Mouse (Mus musculus): ENCODE data around the gene Bcas1. TPM values are rescaled to one million over a fixed set of nuclear protein-coding genes. Genes with fewer than 3 reads are reported as not detected.
"Not testable (repeated sequence)": the region's sequence is repeated elsewhere in the genome, so short reads cannot be mapped to it uniquely, and the experiment has no call there.

Gene Bcas1
- polyA plus RNA-seq, 1 experiment from 2014 or later = 0.33 TPM

- Histone ChIP-seq H3K4me1 (replicated peaks; ENCODE audit: control insufficient read depth, insufficient read depth, low read length) (no peaks in the 10 kb centered on the region; the same call in 1 of the 2 replicates), H3K4me2 (ENCODE audit: low read depth, low read length, severe bottlenecking) (no peak overlapping the region), H3K9ac (ENCODE audit: low read length) (no peak overlapping the region), H3K36me3 (ENCODE audit: control insufficient read depth, insufficient read depth, low read length) (no peaks in the 10 kb centered on the region), H3K27me3 (ENCODE audit: control insufficient read depth, insufficient read depth, low read length) (no peaks in the 10 kb centered on the region; the same call in 1 of the 2 replicates), H3K4me3 (ENCODE audit: low read depth, low read length) (no peak overlapping the region), H3K9me3 (ENCODE audit: control insufficient read depth, low read length) (no peaks in the 10 kb centered on the region), H3K27ac (ENCODE audit: low read depth, low read length) (no peak overlapping the region)
- no peak for ATAC-seq (replicated peaks; ENCODE audit: low FRiP score)
- 50% methylated on average over 7 of the region's 7 CpGs for WGBS
- DNase-seq (ENCODE audit: low spot score) = no peak
These were observed 34.0 kb upstream of the Bcas1 start for GRCm38 (mm10) chr2:170461652-170462051.

DNA sequence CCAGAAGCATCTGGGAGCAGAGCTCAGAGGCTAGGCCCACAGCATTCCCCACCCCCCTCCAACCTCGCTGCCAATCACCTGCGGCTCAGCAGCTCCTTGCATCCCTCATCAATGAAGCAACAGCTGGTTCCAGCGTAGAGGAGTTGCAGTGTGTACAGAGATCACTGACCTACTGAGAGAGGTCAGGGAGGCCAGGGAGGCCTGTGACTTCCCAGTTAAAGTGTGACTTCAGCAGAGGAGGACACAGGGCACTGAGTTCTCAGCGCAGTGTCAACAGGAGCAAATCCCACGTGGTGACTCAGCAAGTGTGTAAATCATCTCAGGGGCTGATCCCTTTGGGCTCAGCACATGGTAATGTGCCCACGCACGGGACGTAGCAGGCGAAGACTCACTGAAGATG is 32.2 kb upstream of the Bcas1 start:
- Histone ChIP-seq H3K9me3 (ENCODE audit: control insufficient read depth, low read length) (no peaks in the 10 kb centered on the region), H3K4me3 (ENCODE audit: low read depth, low read length) (no peak overlapping the region), H3K4me1 (replicated peaks; ENCODE audit: control insufficient read depth, insufficient read depth, low read length) (no peaks in the 10 kb centered on the region; the same call in 1 of the 2 replicates), H3K4me2 (ENCODE audit: low read depth, low read length, severe bottlenecking) (no peak overlapping the region), H3K9ac (ENCODE audit: low read length) (no peak overlapping the region), H3K27me3 (ENCODE audit: control insufficient read depth, insufficient read depth, low read length) (no peaks in the 10 kb centered on the region; the same call in 1 of the 2 replicates), H3K27ac (ENCODE audit: low read depth, low read length) (no peak overlapping the region), H3K36me3 (ENCODE audit: control insufficient read depth, insufficient read depth, low read length) (no peaks in the 10 kb centered on the region)
- 42% methylated on average over 9 of the region's 9 CpGs for WGBS
- no peak for ATAC-seq (replicated peaks; ENCODE audit: low FRiP score)
- DNase-seq (ENCODE audit: low spot score) = no peak

- H3K27me3 ChIP-seq (ENCODE audit: control insufficient read depth, insufficient read depth, low read length) = no peaks in the 10 kb centered on the region; the same call in 1 of the 2 replicates
- H3K36me3 ChIP-seq (ENCODE audit: control insufficient read depth, insufficient read depth, low read length) = no peaks in the 10 kb centered on the region
- DNase-seq (ENCODE audit: low spot score) (no peak), ATAC-seq (replicated peaks; ENCODE audit: low FRiP score) (no peak)
- no peak overlapping the region for H3K9ac ChIP-seq (ENCODE audit: low read length)
- no peaks in the 10 kb centered on the region; the same call in 1 of the 2 replicates for H3K4me1 ChIP-seq (replicated peaks; ENCODE audit: control insufficient read depth, insufficient read depth, low read length)
- no peak overlapping the region for H3K4me2 ChIP-seq (ENCODE audit: low read depth, low read length, severe bottlenecking)
- no peak overlapping the region for H3K27ac ChIP-seq (ENCODE audit: low read depth, low read length)
- WGBS = 69% methylated on average over 10 of the region's 10 CpGs
- H3K9me3 ChIP-seq (ENCODE audit: control insufficient read depth, low read length) = no peaks in the 10 kb centered on the region
- no peak overlapping the region for H3K4me3 ChIP-seq (ENCODE audit: low read depth, low read length)
These were observed 31.5 kb upstream of the Bcas1 start for GRCm38 (mm10) chr2:170459183-170459582.

- H3K27me3 ChIP-seq (ENCODE audit: control insufficient read depth, insufficient read depth, low read length); H3K4me3 ChIP-seq (ENCODE audit: low read depth, low read length); H3K9me3 ChIP-seq (ENCODE audit: control insufficient read depth, low read length); H3K9ac ChIP-seq (ENCODE audit: low read length); H3K4me2 ChIP-seq (ENCODE audit: low read depth, low read length, severe bottlenecking); ATAC-seq (replicated peaks; ENCODE audit: low FRiP score); H3K36me3 ChIP-seq (ENCODE audit: control insufficient read depth, insufficient read depth, low read length); H3K4me1 ChIP-seq (replicated peaks; ENCODE audit: control insufficient read depth, insufficient read depth, low read length); H3K27ac ChIP-seq (ENCODE audit: low read depth, low read length); DNase-seq (ENCODE audit: low spot score): not testable (repeated sequence)
- 67% methylated on average over 3 of the region's 4 CpGs for WGBS
These were observed 26.2 kb upstream of the Bcas1 start for GRCm38 (mm10) chr2:170453809-170454208.

DNA sequence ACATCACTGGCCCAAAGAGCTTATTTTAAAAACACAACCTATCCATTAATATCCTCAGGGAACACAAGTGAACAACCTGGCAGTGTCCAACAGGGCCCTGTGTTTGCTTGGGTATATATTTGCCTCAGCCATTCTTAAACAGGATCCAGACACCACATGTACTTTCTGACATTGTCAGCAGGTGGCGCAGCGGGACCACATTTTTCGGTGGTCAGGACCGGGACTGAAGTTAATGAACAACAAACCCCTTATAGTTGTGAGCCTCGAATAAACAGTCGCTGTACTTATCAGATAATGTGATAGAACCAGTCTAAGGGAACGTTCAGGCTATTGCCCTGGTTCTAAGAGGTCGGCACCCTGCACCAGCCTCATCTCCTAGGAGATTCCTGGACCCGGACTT is 23.3 kb upstream of the Bcas1 start:
- Histone ChIP-seq H3K4me2 (ENCODE audit: low read depth, low read length, severe bottlenecking) (no peak overlapping the region), H3K9me3 (ENCODE audit: control insufficient read depth, low read length) (no peaks in the 10 kb centered on the region), H3K9ac (ENCODE audit: low read length) (no peak overlapping the region), H3K27me3 (ENCODE audit: control insufficient read depth, insufficient read depth, low read length) (no peaks in the 10 kb centered on the region), H3K27ac (ENCODE audit: low read depth, low read length) (no peak overlapping the region), H3K4me1 (replicated peaks; ENCODE audit: control insufficient read depth, insufficient read depth, low read length) (no peaks in the 10 kb centered on the region), H3K4me3 (ENCODE audit: low read depth, low read length) (no peak overlapping the region), H3K36me3 (ENCODE audit: control insufficient read depth, insufficient read depth, low read length) (no peaks in the 10 kb centered on the region)
- ATAC-seq (replicated peaks; ENCODE audit: low FRiP score) (0 out of 2 replicates have a peak, but pooled peaks have one; percentile 27), DNase-seq (ENCODE audit: low spot score) (peak; percentile 92)
- WGBS = 10% methylated on average over 9 of the region's 9 CpGs

DNA sequence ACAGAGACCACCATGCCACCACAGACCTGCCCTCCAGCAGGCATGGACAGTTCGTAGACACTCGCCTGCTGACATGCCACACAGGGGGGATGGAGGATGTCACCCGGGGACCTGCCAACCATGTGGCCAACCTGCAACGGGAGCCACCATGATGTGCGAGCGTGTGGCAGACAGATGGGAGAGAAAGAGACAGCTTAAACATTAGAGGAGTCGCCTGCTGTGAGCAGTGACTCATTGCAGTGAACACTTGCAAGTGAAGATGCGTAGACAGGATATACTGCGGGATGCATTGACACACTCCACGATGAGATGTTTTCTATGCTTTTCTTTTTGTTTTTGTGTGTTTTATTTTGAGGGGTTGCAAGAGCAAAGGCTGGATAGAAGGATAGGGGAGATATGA is 20.0 kb upstream of the Bcas1 start:
- Histone ChIP-seq H3K4me2 (ENCODE audit: low read depth, low read length, severe bottlenecking) (no peak overlapping the region), H3K4me3 (ENCODE audit: low read depth, low read length) (no peak overlapping the region), H3K9ac (ENCODE audit: low read length) (0 out of 2 replicates have a peak overlapping the region, but pooled peaks have one; percentile 6), H3K27me3 (ENCODE audit: control insufficient read depth, insufficient read depth, low read length) (no peaks in the 10 kb centered on the region), H3K4me1 (replicated peaks; ENCODE audit: control insufficient read depth, insufficient read depth, low read length) (no peaks in the 10 kb centered on the region), H3K9me3 (ENCODE audit: control insufficient read depth, low read length) (no peaks in the 10 kb centered on the region), H3K27ac (ENCODE audit: low read depth, low read length) (no peak overlapping the region), H3K36me3 (ENCODE audit: control insufficient read depth, insufficient read depth, low read length) (no peaks in the 10 kb centered on the region)
- ATAC-seq (replicated peaks; ENCODE audit: low FRiP score) (no peak), DNase-seq (ENCODE audit: low spot score) (no peak)
- 83% methylated on average over 10 of the region's 10 CpGs for WGBS

GRCm38 (mm10) chr2:170446843-170447383 is 19.3 kb upstream of the Bcas1 start:
- H3K9ac ChIP-seq (ENCODE audit: low read length) = no peak overlapping the region
- H3K4me1 ChIP-seq (replicated peaks; ENCODE audit: control insufficient read depth, insufficient read depth, low read length) = no peaks in the 10 kb centered on the region
- H3K36me3 ChIP-seq (ENCODE audit: control insufficient read depth, insufficient read depth, low read length) = no peaks in the 10 kb centered on the region
- no peak for ATAC-seq (replicated peaks; ENCODE audit: low FRiP score)
- H3K4me3 ChIP-seq (ENCODE audit: low read depth, low read length) = no peak overlapping the region
- no peak overlapping the region for H3K27ac ChIP-seq (ENCODE audit: low read depth, low read length)
- no peak overlapping the region for H3K4me2 ChIP-seq (ENCODE audit: low read depth, low read length, severe bottlenecking)
- DNase-seq (ENCODE audit: low spot score) = no peak
- H3K9me3 ChIP-seq (ENCODE audit: control insufficient read depth, low read length) = no peaks in the 10 kb centered on the region
- no peaks in the 10 kb centered on the region for H3K27me3 ChIP-seq (ENCODE audit: control insufficient read depth, insufficient read depth, low read length)
- 71% methylated on average over 5 of the region's 5 CpGs for WGBS

- WGBS = 90% methylated on average over 5 of the region's 5 CpGs
These were observed 18.2 kb upstream of the Bcas1 start for GRCm38 (mm10) chr2:170445861-170446260.

DNA sequence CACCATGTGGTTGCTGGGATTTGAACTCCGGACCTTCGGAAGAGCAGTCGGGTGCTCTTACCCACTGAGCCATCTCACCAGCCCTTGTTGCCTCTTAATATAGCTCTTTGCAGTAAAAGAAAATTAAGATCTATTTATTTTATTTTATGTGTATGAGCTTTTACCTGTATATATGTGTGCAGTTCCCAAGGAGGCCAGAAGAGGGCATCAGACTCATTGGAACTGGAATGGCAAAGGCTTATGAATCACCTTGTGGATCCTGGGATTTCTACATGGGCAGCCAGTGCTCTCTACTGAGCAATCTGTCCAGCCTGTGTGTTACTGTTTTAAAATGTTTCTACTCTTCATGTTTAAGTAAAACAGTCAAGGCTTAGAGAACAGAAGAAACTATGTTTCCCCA is 14.9 kb upstream of the Bcas1 start:
- Histone ChIP-seq H3K27ac (ENCODE audit: low read depth, low read length) (no peak overlapping the region), H3K4me1 (replicated peaks; ENCODE audit: control insufficient read depth, insufficient read depth, low read length) (no peaks in the 10 kb centered on the region), H3K9me3 (ENCODE audit: control insufficient read depth, low read length) (no peaks in the 10 kb centered on the region), H3K36me3 (ENCODE audit: control insufficient read depth, insufficient read depth, low read length) (no peaks in the 10 kb centered on the region), H3K4me2 (ENCODE audit: low read depth, low read length, severe bottlenecking) (no peak overlapping the region), H3K4me3 (ENCODE audit: low read depth, low read length) (no peak overlapping the region), H3K27me3 (ENCODE audit: control insufficient read depth, insufficient read depth, low read length) (no peaks in the 10 kb centered on the region), H3K9ac (ENCODE audit: low read length) (no peak overlapping the region)
- WGBS = 64% methylated on average over 3 of the region's 3 CpGs
- DNase-seq (ENCODE audit: low spot score) = no peak
- ATAC-seq (replicated peaks; ENCODE audit: low FRiP score) = no peak

More at GRCm38 (mm10) chr2:170445861-170446260, 18.2 kb upstream of the Bcas1 start:
- no peak overlapping the region for H3K4me3 ChIP-seq (ENCODE audit: low read depth, low read length)
- no peaks in the 10 kb centered on the region for H3K27me3 ChIP-seq (ENCODE audit: control insufficient read depth, insufficient read depth, low read length)
- no peaks in the 10 kb centered on the region for H3K4me1 ChIP-seq (replicated peaks; ENCODE audit: control insufficient read depth, insufficient read depth, low read length)
- no peak overlapping the region for H3K4me2 ChIP-seq (ENCODE audit: low read depth, low read length, severe bottlenecking)
- ATAC-seq (replicated peaks; ENCODE audit: low FRiP score) (no peak), DNase-seq (ENCODE audit: low spot score) (no peak)
- H3K36me3 ChIP-seq (ENCODE audit: control insufficient read depth, insufficient read depth, low read length) = no peaks in the 10 kb centered on the region
- no peak overlapping the region for H3K9ac ChIP-seq (ENCODE audit: low read length)
- no peaks in the 10 kb centered on the region for H3K9me3 ChIP-seq (ENCODE audit: control insufficient read depth, low read length)
- H3K27ac ChIP-seq (ENCODE audit: low read depth, low read length) = no peak overlapping the region
